Mouse (Mus musculus): Measurements from ENCODE around the gene Tjp1.

Tjp1 gene

GRCm38 (mm10) chr7:65527071-65528007 lies at the start of gene Tjp1:
TSS of gene Tjp1 (minus strand) at chr7:65527781.
- in situ Hi-C loops (cut with MboI, MseI), result no loop called here

GRCm38 (mm10) chr7:65577118-65577517 lies 49.5 kb upstream of the Tjp1 start:
- in situ Hi-C loops (cut with MboI, MseI), result no loop called here

- in situ Hi-C loops (cut with MboI, MseI), result no loop called here
These were observed 45.1 kb upstream of the Tjp1 start for GRCm38 (mm10) chr7:65572731-65573130.

- in situ Hi-C loops (cut with MboI, MseI), result no loop called here
These were observed 43.1 kb upstream of the Tjp1 start for GRCm38 (mm10) chr7:65570691-65571090.

- in situ Hi-C loops (cut with MboI, MseI), result no loop called here
These were observed 28.4 kb upstream of the Tjp1 start for GRCm38 (mm10) chr7:65555996-65556395.

GRCm38 (mm10) chr7:65545741-65546140 lies 18.2 kb upstream of the Tjp1 start:
- in situ Hi-C loops (cut with MboI, MseI), result no loop called here

- in situ Hi-C loops (cut with MboI, MseI), result no loop called here
These were observed 5.1 kb upstream of the Tjp1 start for GRCm38 (mm10) chr7:65532689-65533088.

GRCm38 (mm10) chr7:65523116-65523515 lies 4.5 kb downstream of the Tjp1 start:
- in situ Hi-C loops (cut with MboI, MseI), result loop anchor here (5.0 to 25.0 kb wide), 2 partner anchors 206 to 1614 kb away; no protein-coding TSS in a partner anchor

GRCm38 (mm10) chr7:65522490-65522889 lies 5.1 kb downstream of the Tjp1 start:
- in situ Hi-C loops (cut with MboI, MseI), result loop anchor here (5.0 to 25.0 kb wide), 2 partner anchors 205 to 1615 kb away; no protein-coding TSS in a partner anchor

GRCm38 (mm10) chr7:65520622-65521021 lies 7.0 kb downstream of the Tjp1 start:
- in situ Hi-C loops (cut with MboI, MseI), result loop anchor here (5.0 to 25.0 kb wide), 2 partner anchors 203 to 1617 kb away; no protein-coding TSS in a partner anchor

GRCm38 (mm10) chr7:65519788-65520563 lies 7.6 kb downstream of the Tjp1 start:
- in situ Hi-C loops (cut with MboI, MseI), result loop anchor here (5.0 to 25.0 kb wide), 2 partner anchors 203 to 1617 kb away; no protein-coding TSS in a partner anchor

GRCm38 (mm10) chr7:65516903-65517302 lies 10.7 kb downstream of the Tjp1 start:
- in situ Hi-C loops (cut with MboI, MseI), result loop anchor here (25.0 kb wide), 1 partner anchor 1620 kb away; no protein-coding TSS in a partner anchor

GRCm38 (mm10) chr7:65513451-65514179 lies 14.0 kb downstream of the Tjp1 start:
- in situ Hi-C loops (cut with MboI, MseI), result loop anchor here (25.0 kb wide), 1 partner anchor 1624 kb away; no protein-coding TSS in a partner anchor

- in situ Hi-C loops (cut with MboI, MseI), result loop anchor here (25.0 kb wide), 1 partner anchor 1628 kb away; no protein-coding TSS in a partner anchor
These were observed 18.2 kb downstream of the Tjp1 start for GRCm38 (mm10) chr7:65509357-65509756.

- in situ Hi-C loops (cut with MboI, MseI), result loop anchor here (25.0 kb wide), 1 partner anchor 1630 kb away; no protein-coding TSS in a partner anchor
These were observed 20.2 kb downstream of the Tjp1 start for GRCm38 (mm10) chr7:65507341-65507740.

GRCm38 (mm10) chr7:65502486-65503322 lies 24.9 kb downstream of the Tjp1 start:
- in situ Hi-C loops (cut with MboI, MseI), result loop anchor here (25.0 kb wide), 1 partner anchor 1635 kb away; no protein-coding TSS in a partner anchor

- in situ Hi-C loops (cut with MboI, MseI), result loop anchor here (25.0 kb wide), 1 partner anchor 1637 kb away; no protein-coding TSS in a partner anchor
These were observed 26.8 kb downstream of the Tjp1 start for GRCm38 (mm10) chr7:65500746-65501145.

GRCm38 (mm10) chr7:65497733-65498583 lies 29.6 kb downstream of the Tjp1 start:
- in situ Hi-C loops (cut with MboI, MseI), result no loop called here

- in situ Hi-C loops (cut with MboI, MseI), result no loop called here
These were observed 37.1 kb downstream of the Tjp1 start for GRCm38 (mm10) chr7:65490526-65490925.

Data from T-helper 1 cell (primary cell).